35 mouse cellular contexts compared by ENCODE assay signal in the genomic region with DNA sequence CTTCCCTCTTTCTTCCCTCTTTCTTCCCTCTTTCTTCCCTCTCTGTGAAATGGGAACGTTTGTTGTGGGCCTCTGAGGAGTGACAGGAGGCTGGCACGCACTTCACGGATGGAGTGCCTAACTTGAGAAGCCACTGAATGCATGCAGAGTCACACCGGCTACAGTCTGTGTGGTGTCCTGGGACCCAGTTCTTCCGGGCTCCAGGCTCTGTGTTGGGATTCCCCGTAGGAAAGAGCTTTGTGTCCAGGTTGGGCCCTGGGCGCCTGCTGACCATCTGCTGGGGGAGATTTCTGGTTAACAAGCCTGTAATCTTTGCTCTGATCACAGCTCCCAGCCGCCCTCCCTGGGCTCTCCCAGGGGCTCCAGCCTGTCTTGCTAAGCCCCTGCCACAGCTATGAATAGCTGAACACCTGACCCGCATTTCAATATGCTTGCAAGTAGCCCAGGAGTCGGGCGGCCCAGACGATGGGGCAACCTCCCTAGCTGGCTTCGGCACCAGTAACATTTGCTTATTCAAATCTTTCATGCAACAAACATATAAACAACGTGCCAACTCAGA.
DNase-seq lines count a peak whose midpoint lies in the region; ATAC-seq and TF ChIP-seq lines count a peak whose summit lies in the region.
"Had no signal": no experiment of that assay in that cellular context is flagged by ENCODE, and none has a peak within 500 bp of the region (broad histone marks: within the 10 kb centered on the region; RNA-seq: fewer than 3 reads in every experiment).

No protein-coding gene starts in this region.

- ATAC-seq in forebrain, embryonic 12.5 days (ENCODE audit: low FRiP score) = no peak
- no peak for ATAC-seq in forebrain, embryonic 15.5 days (replicated peaks)
- ATAC-seq in midbrain, postnatal 0 days (ENCODE audit: low FRiP score) = no peak
- peak; percentile 74; the same call in 1 of the 2 replicates for ATAC-seq in midbrain, embryonic 12.5 days (ENCODE audit: low FRiP score, low read depth)
- no peak for ATAC-seq in frontal cortex, adult (ENCODE audit: low TSS enrichment)
- ATAC-seq: inflammation-experienced regulatory T-cells, adult 6 months; Patski had no signal

- no peak overlapping the region for H3K4me3 ChIP-seq in forebrain, embryonic 12.5 days (replicated peaks)
- no peak overlapping the region for H3K4me3 ChIP-seq in forebrain, embryonic 15.5 days
- H3K4me3 ChIP-seq in midbrain, embryonic 10.5 days = no peak overlapping the region
- no peak overlapping the region for H3K4me3 ChIP-seq in midbrain, postnatal 0 days (ENCODE audit: low read depth, low read length)
- no peak overlapping the region for H3K4me3 ChIP-seq in midbrain, embryonic 12.5 days
- H3K4me3 ChIP-seq: embryonic facial prominence, embryonic 13.5 days; forebrain, embryonic 10.5 days; gastrocnemius, adult 2 months; left cerebral cortex, adult 2 months; limb, embryonic 12.5 days; liver, embryonic 15.5 days; myocyte; neural tube, embryonic 12.5 days had no signal

- peak; percentile 33 for DNase-seq in midbrain, embryonic 10.5 days (ENCODE audit: low spot score)
- no peak for DNase-seq in midbrain, postnatal 0 days (ENCODE audit: low spot score)
- peak; percentile 23 for DNase-seq in retina, postnatal 7 days (ENCODE audit: low read depth, low spot score)
- DNase-seq in gastrocnemius, adult 18-20 months (ENCODE audit: low spot score) = no peak
- DNase-seq: adrenal gland, postnatal 14 days; cerebellum, adult 11-12 months; cerebellum, adult 9-11 months; gastrocnemius, adult 2 months; gastrocnemius, postnatal 36 days; heart, adult 18-20 months; heart, postnatal 36 days; kidney, adult 11 months; kidney, postnatal 14 days; lung, embryonic 14.5 days; lung, postnatal 14 days; right cerebral cortex, adult 18-20 months; right cerebral cortex, postnatal 4 days; thymus, adult 18-20 months; thymus, postnatal 36 days had no signal

- no peaks in the 10 kb centered on the region for H3K9me3 ChIP-seq in forebrain, embryonic 12.5 days
- H3K9me3 ChIP-seq in forebrain, embryonic 15.5 days = no peaks in the 10 kb centered on the region
- H3K9me3 ChIP-seq in midbrain, embryonic 10.5 days (replicated peaks) = no peaks in the 10 kb centered on the region
- no peaks in the 10 kb centered on the region for H3K9me3 ChIP-seq in midbrain, postnatal 0 days (ENCODE audit: low read length)
- H3K9me3 ChIP-seq in midbrain, embryonic 12.5 days = no peaks in the 10 kb centered on the region
- H3K9me3 ChIP-seq: embryonic facial prominence, embryonic 13.5 days; forebrain, embryonic 10.5 days; G1E; liver, embryonic 15.5 days; neural tube, embryonic 12.5 days had no signal

- H3K27me3 ChIP-seq in forebrain, embryonic 12.5 days = peaks cover 24% of the 10 kb centered on the region
- no peaks in the 10 kb centered on the region for H3K27me3 ChIP-seq in forebrain, embryonic 15.5 days
- peaks cover 99% of the 10 kb centered on the region for H3K27me3 ChIP-seq in midbrain, embryonic 10.5 days (ENCODE audit: low read depth, poor library complexity, severe bottlenecking)
- H3K27me3 ChIP-seq in midbrain, postnatal 0 days (ENCODE audit: insufficient read depth, low read length) = no peaks in the 10 kb centered on the region
- H3K27me3 ChIP-seq in midbrain, embryonic 12.5 days = peaks cover 95% of the 10 kb centered on the region

- 28% methylated on average over 14 of the region's 14 CpGs for WGBS in forebrain, embryonic 12.5 days
- WGBS in forebrain, embryonic 15.5 days = 23% methylated on average over 14 of the region's 14 CpGs
- 40% methylated on average over 14 of the region's 14 CpGs for WGBS in midbrain, embryonic 10.5 days
- 13% methylated on average over 14 of the region's 14 CpGs for WGBS in midbrain, postnatal 0 days
- 20% methylated on average over 14 of the region's 14 CpGs for WGBS in midbrain, embryonic 12.5 days

- no peak for TF ChIP-seq CTCF in midbrain, postnatal 0 days (IDR thresholded peaks at IDR 0.05)

- H3K4me2 ChIP-seq in forebrain, embryonic 12.5 days = no peak overlapping the region
- no peak overlapping the region for H3K4me2 ChIP-seq in forebrain, embryonic 15.5 days (replicated peaks)
- no peak overlapping the region for H3K4me2 ChIP-seq in midbrain, postnatal 0 days (ENCODE audit: low read depth, low read length, poor library complexity, severe bottlenecking)
- H3K4me2 ChIP-seq in midbrain, embryonic 12.5 days (replicated peaks) = peak overlapping the region; percentile 11; the same call in 1 of the 2 replicates
- H3K4me2 ChIP-seq: embryonic facial prominence, embryonic 13.5 days; heart, embryonic 11.5 days; limb, embryonic 12.5 days; liver, embryonic 15.5 days; lung, embryonic 14.5 days; neural tube, embryonic 12.5 days had no signal

- H3K27ac ChIP-seq in forebrain, embryonic 12.5 days = peak overlapping the region; percentile 36; the same call in 1 of the 2 replicates
- no peak overlapping the region for H3K27ac ChIP-seq in forebrain, embryonic 15.5 days (replicated peaks)
- peak overlapping the region; percentile 17; the same call in 1 of the 2 replicates for H3K27ac ChIP-seq in midbrain, embryonic 10.5 days (replicated peaks)
- H3K27ac ChIP-seq in midbrain, postnatal 0 days (ENCODE audit: low read depth, low read length) = no peak overlapping the region
- H3K27ac ChIP-seq in midbrain, embryonic 12.5 days (replicated peaks) = peak overlapping the region; percentile 72
- H3K27ac ChIP-seq: embryonic facial prominence, embryonic 13.5 days; forebrain, embryonic 10.5 days; gastrocnemius, adult 2 months; left cerebral cortex, adult 2 months; limb, embryonic 12.5 days; liver, embryonic 15.5 days; neural tube, embryonic 12.5 days; stomach, postnatal 0 days had no signal

- H3K4me1 ChIP-seq in forebrain, embryonic 12.5 days = peaks cover 21% of the 10 kb centered on the region
- H3K4me1 ChIP-seq in forebrain, embryonic 15.5 days = peaks cover 8% of the 10 kb centered on the region; the same call in 1 of the 2 replicates
- H3K4me1 ChIP-seq in midbrain, embryonic 10.5 days = peaks cover 25% of the 10 kb centered on the region
- no peaks in the 10 kb centered on the region for H3K4me1 ChIP-seq in midbrain, postnatal 0 days (ENCODE audit: insufficient read depth, low read length)
- peaks cover 26% of the 10 kb centered on the region for H3K4me1 ChIP-seq in midbrain, embryonic 12.5 days
- H3K4me1 ChIP-seq: embryonic facial prominence, embryonic 13.5 days; limb, embryonic 12.5 days; liver, embryonic 15.5 days had no signal

- H3K9ac ChIP-seq in forebrain, embryonic 12.5 days = no peak overlapping the region
- H3K9ac ChIP-seq in forebrain, embryonic 15.5 days (replicated peaks) = no peak overlapping the region
- H3K9ac ChIP-seq in midbrain, postnatal 0 days (replicated peaks; ENCODE audit: low read length, poor library complexity, severe bottlenecking) = no peak overlapping the region
- H3K9ac ChIP-seq in midbrain, embryonic 12.5 days (replicated peaks) = no peak overlapping the region
- H3K9ac ChIP-seq: embryonic facial prominence, embryonic 13.5 days; limb, embryonic 12.5 days; liver, embryonic 15.5 days; lung, embryonic 14.5 days; neural tube, embryonic 12.5 days had no signal

- no peaks in the 10 kb centered on the region for H3K36me3 ChIP-seq in forebrain, embryonic 12.5 days (replicated peaks)
- no peaks in the 10 kb centered on the region for H3K36me3 ChIP-seq in forebrain, embryonic 15.5 days
- no peaks in the 10 kb centered on the region for H3K36me3 ChIP-seq in midbrain, embryonic 10.5 days
- H3K36me3 ChIP-seq in midbrain, postnatal 0 days (ENCODE audit: insufficient read depth, low read length) = no peaks in the 10 kb centered on the region
- H3K36me3 ChIP-seq in midbrain, embryonic 12.5 days = no peaks in the 10 kb centered on the region
- H3K36me3 ChIP-seq: embryonic facial prominence, embryonic 13.5 days; forebrain, embryonic 10.5 days; G1E; limb, embryonic 12.5 days; liver, embryonic 15.5 days; neural tube, embryonic 12.5 days had no signal

Comparison
In these comparisons a context has a peak if more than half of its experiments do, and no peak if none do; other contexts are left out.
1. H3K27ac ChIP-seq: peak in forebrain, embryonic 12.5 days (single experiment), midbrain, embryonic 10.5 days (single experiment) and midbrain, embryonic 12.5 days (single experiment); none in forebrain, embryonic 15.5 days (single experiment) and midbrain, postnatal 0 days (single experiment).
2. DNase-seq: peak in midbrain, embryonic 10.5 days (single experiment) and retina, postnatal 7 days (single experiment); none in midbrain, postnatal 0 days (single experiment) and gastrocnemius, adult 18-20 months (single experiment).